Mouse (Mus musculus): ENCODE results near the gene Atp4b. TPM values are rescaled to one million over a fixed set of nuclear protein-coding genes. Genes with fewer than 3 reads are reported as not detected.

Atp4b gene
- not detected in 2 replicates for polyA plus RNA-seq (2014; fragmentation: Nextera tagmentation; extraction: Ambion mirVana)

DNA sequence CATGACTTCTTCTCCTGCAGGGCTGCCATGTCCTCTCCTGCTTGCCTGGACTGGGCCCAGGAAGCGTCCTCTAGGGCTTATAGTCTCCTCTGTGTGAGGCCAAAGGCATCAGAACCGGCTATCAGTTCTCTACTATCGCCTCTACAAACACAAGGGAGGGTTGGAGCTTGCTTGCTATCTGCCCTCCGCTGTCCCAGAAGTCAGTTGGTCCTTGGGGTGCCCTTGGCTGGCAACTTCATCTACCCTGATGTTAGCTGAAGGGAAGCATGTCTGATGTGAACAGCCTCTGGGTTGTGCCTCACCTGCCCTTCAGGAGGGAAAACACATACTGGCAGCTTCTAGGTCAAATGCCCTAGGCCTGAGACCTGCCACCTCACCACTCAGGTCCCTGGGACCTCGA, at the start of gene Atp4b:
Gene Atp4b (minus strand): TSS at position 101 of the 400 bp plus-strand sequence.
- no peaks in the 10 kb centered on the region for H3K36me3 ChIP-seq (ENCODE audit: control insufficient read depth, insufficient read depth, low read length)
- no peaks in the 10 kb centered on the region for H3K4me1 ChIP-seq (ENCODE audit: control insufficient read depth, insufficient read depth, low read length)
- 81% methylated on average over 5 of the region's 5 CpGs for WGBS
- DNase-seq (no peak), ATAC-seq (ENCODE audit: low FRiP score, low TSS enrichment) (no peak)
- H3K27ac ChIP-seq (replicated peaks; ENCODE audit: low read depth, low read length) = no peak within 1 kb of the TSS
- H3K27me3 ChIP-seq (ENCODE audit: control insufficient read depth, insufficient read depth, low read length) = no peaks in the 10 kb centered on the region
- no peak within 1 kb of the TSS for H3K4me2 ChIP-seq (ENCODE audit: low read length)
- H3K9me3 ChIP-seq (ENCODE audit: control insufficient read depth, low read length) = no peaks in the 10 kb centered on the region
- no peak within 1 kb of the TSS for H3K9ac ChIP-seq (replicated peaks; ENCODE audit: low read length)
- no peak within 1 kb of the TSS for H3K4me3 ChIP-seq (replicated peaks; ENCODE audit: low read depth, low read length)

DNA sequence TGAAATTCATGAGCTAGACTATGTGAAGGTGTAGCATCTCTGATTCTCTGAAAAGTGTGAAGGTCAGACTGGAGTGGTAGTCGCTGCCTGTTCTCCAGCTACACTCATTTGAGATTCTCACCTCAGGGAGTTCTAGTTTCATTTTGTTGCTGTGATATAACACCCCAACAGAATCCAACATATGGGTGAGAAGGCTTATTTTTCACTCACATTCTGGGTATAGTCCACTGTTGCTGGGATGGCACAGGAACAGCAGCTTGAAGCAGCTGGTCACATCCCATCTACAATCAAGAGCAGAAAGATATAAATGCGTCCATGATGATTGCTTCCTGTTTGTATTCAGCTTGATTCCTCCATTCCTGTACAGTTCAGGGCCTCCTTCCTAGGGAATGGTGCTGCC, 45.5 kb upstream of the Atp4b start:
- no peaks in the 10 kb centered on the region for H3K36me3 ChIP-seq (ENCODE audit: control insufficient read depth, insufficient read depth, low read length)
- WGBS = 95% methylated on average over 2 of the region's 2 CpGs
- no peak overlapping the region for H3K4me2 ChIP-seq (ENCODE audit: low read length)
- ATAC-seq (ENCODE audit: low FRiP score, low TSS enrichment) = no peak
- no peak for DNase-seq
- no peaks in the 10 kb centered on the region for H3K9me3 ChIP-seq (ENCODE audit: control insufficient read depth, low read length)
- no peaks in the 10 kb centered on the region for H3K27me3 ChIP-seq (ENCODE audit: control insufficient read depth, insufficient read depth, low read length)
- no peak overlapping the region for H3K4me3 ChIP-seq (replicated peaks; ENCODE audit: low read depth, low read length)
- no peak overlapping the region for H3K9ac ChIP-seq (replicated peaks; ENCODE audit: low read length)
- no peaks in the 10 kb centered on the region for H3K4me1 ChIP-seq (ENCODE audit: control insufficient read depth, insufficient read depth, low read length)
- H3K27ac ChIP-seq (replicated peaks; ENCODE audit: low read depth, low read length) = no peak overlapping the region

DNA sequence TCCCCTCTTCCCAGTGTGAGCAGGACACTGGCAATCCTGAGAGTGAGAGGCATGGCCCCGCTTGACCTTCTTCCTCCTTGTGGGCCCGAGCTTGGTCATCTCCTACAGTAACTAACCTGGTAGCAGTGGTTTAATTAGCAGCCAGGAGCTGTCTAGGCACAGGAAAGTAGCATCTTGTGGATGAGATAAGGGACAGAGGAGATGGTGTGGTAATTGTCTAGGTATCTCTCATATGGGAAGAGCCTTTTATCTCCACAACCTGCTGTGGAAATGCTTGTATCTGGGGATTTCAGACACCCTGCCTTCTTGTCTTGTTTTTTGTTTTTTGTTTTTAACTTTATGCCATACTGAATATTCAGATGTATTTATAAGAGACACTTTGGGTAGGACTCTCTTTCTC, 40.9 kb upstream of the Atp4b start:
- H3K9me3 ChIP-seq (ENCODE audit: control insufficient read depth, low read length) = no peaks in the 10 kb centered on the region
- H3K4me3 ChIP-seq (replicated peaks; ENCODE audit: low read depth, low read length) = no peak overlapping the region
- ATAC-seq (ENCODE audit: low FRiP score, low TSS enrichment) = no peak
- no peaks in the 10 kb centered on the region for H3K4me1 ChIP-seq (ENCODE audit: control insufficient read depth, insufficient read depth, low read length)
- H3K9ac ChIP-seq (replicated peaks; ENCODE audit: low read length) = no peak overlapping the region
- no peak for DNase-seq
- 0 out of 2 replicates have a peak, but pooled peaks cover 7% of the 10 kb centered on the region for H3K27me3 ChIP-seq (ENCODE audit: control insufficient read depth, insufficient read depth, low read length)
- WGBS = 81% methylated on average over 2 of the region's 2 CpGs
- no peaks in the 10 kb centered on the region for H3K36me3 ChIP-seq (ENCODE audit: control insufficient read depth, insufficient read depth, low read length)
- no peak overlapping the region for H3K4me2 ChIP-seq (ENCODE audit: low read length)
- H3K27ac ChIP-seq (replicated peaks; ENCODE audit: low read depth, low read length) = no peak overlapping the region

DNA sequence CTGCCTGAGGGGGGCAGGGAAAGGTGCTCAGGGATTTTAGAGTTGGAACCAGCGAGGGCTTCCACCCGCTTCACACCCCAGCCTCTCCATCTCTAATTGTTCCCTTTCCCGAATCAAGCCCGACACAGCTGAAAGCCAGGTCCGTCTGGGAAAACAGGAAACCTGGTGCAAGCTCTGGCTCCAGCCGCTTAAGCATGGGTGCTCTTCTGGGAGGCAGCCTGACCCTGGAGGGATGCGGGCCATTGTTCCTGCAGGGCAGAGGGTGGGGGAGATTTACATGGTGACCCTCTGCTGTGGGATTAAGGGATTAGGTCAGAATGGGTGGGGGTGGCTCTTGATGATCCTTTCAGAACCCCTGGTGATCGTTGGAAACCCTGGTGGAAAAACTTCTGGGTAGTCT, 39.4 kb upstream of the Atp4b start:
- Histone ChIP-seq H3K36me3 (ENCODE audit: control insufficient read depth, insufficient read depth, low read length) (no peaks in the 10 kb centered on the region), H3K27ac (replicated peaks; ENCODE audit: low read depth, low read length) (no peak overlapping the region), H3K4me1 (ENCODE audit: control insufficient read depth, insufficient read depth, low read length) (no peaks in the 10 kb centered on the region), H3K27me3 (ENCODE audit: control insufficient read depth, insufficient read depth, low read length) (0 out of 2 replicates have a peak, but pooled peaks cover 7% of the 10 kb centered on the region), H3K9me3 (ENCODE audit: control insufficient read depth, low read length) (no peaks in the 10 kb centered on the region), H3K4me2 (ENCODE audit: low read length) (no peak overlapping the region), H3K4me3 (replicated peaks; ENCODE audit: low read depth, low read length) (no peak overlapping the region), H3K9ac (replicated peaks; ENCODE audit: low read length) (no peak overlapping the region)
- ATAC-seq (ENCODE audit: low FRiP score, low TSS enrichment) (no peak), DNase-seq (no peak)
- 6% methylated on average over 8 of the region's 8 CpGs for WGBS

DNA sequence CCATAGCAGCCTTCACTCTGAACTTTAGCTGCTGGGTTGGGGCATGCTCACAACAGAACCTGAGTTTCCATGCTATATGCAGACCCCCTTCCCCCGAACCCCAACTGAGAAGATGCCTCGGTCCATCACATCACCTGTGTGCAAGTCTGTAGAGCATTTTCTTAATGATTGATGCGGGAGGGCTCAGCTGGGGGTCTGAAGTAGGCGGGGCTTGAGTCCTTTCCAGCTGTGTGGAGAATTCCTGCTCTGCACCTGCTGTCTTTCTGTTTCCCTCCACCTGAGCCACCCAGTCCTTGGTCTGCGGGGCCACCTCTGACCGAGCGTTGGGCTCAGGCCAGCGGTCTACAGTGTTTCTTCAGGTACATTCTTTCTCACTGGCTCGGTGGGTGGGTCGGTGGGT, 38.3 kb upstream of the Atp4b start, which contains the start of gene Tmem255b:
Gene Tmem255b (plus strand): TSS at position 301 of the 400 bp plus-strand sequence.
- no peaks in the 10 kb centered on the region for H3K4me1 ChIP-seq (ENCODE audit: control insufficient read depth, insufficient read depth, low read length)
- ATAC-seq (ENCODE audit: low FRiP score, low TSS enrichment) = no peak
- H3K4me2 ChIP-seq (ENCODE audit: low read length) = no peak within 1 kb of the TSS
- no peaks in the 10 kb centered on the region for H3K9me3 ChIP-seq (ENCODE audit: control insufficient read depth, low read length)
- H3K36me3 ChIP-seq (ENCODE audit: control insufficient read depth, insufficient read depth, low read length) = no peaks in the 10 kb centered on the region
- DNase-seq = no peak
- H3K27ac ChIP-seq (replicated peaks; ENCODE audit: low read depth, low read length) = no peak within 1 kb of the TSS
- no peak within 1 kb of the TSS for H3K9ac ChIP-seq (replicated peaks; ENCODE audit: low read length)
- 0 out of 2 replicates have a peak, but pooled peaks cover 7% of the 10 kb centered on the region for H3K27me3 ChIP-seq (ENCODE audit: control insufficient read depth, insufficient read depth, low read length)
- no peak within 1 kb of the TSS for H3K4me3 ChIP-seq (replicated peaks; ENCODE audit: low read depth, low read length)
- 16% methylated on average over 10 of the region's 10 CpGs for WGBS

DNA sequence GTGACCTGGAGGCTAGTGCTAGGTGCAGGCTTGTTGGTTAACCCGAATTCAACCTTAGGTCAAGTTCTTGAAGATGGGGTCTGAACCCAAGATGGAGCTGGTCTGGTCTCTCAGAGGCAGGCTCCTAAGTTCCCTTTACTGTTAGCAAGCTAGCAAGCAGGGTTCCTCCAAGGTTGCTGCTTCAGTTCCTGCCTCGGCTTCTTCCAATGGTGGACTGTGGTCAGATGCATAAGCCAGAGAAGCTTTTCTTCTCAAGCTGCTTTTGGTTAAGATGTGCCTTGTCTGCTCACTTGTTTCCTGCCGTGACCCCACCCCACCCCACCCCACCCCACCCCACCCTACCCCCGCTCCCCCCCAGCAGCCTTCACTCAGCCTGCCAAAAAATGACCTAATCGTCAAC, 36.5 kb upstream of the Atp4b start:
- H3K27ac ChIP-seq (replicated peaks; ENCODE audit: low read depth, low read length) = no peak overlapping the region
- no peaks in the 10 kb centered on the region for H3K4me1 ChIP-seq (ENCODE audit: control insufficient read depth, insufficient read depth, low read length)
- H3K4me3 ChIP-seq (replicated peaks; ENCODE audit: low read depth, low read length) = no peak overlapping the region
- no peaks in the 10 kb centered on the region for H3K9me3 ChIP-seq (ENCODE audit: control insufficient read depth, low read length)
- no peaks in the 10 kb centered on the region for H3K36me3 ChIP-seq (ENCODE audit: control insufficient read depth, insufficient read depth, low read length)
- ATAC-seq (ENCODE audit: low FRiP score, low TSS enrichment) = no peak
- DNase-seq = no peak
- WGBS = 77% methylated on average over 5 of the region's 5 CpGs
- no peak overlapping the region for H3K4me2 ChIP-seq (ENCODE audit: low read length)
- no peak overlapping the region for H3K9ac ChIP-seq (replicated peaks; ENCODE audit: low read length)
- H3K27me3 ChIP-seq (ENCODE audit: control insufficient read depth, insufficient read depth, low read length) = 0 out of 2 replicates have a peak, but pooled peaks cover 7% of the 10 kb centered on the region

DNA sequence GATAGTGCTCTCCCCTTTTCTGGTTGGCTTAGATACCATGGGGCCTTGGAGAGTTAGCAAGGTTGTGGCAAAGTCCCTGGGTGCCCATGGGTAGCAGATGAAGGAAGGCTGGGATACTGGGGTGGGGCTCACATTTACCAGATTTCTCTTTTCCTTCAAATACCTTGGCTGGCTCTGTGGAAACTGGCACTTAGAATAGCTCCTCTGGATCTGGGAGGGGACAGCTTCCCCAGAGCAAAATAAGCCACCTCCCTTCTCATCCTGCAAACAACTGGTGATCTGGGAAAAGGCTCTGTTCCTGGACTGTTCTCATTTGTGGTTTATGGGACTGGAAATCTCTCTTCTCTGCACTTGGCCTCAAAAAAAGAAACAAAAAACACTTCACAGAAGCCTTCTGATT, 34.2 kb upstream of the Atp4b start:
- no peak overlapping the region for H3K9ac ChIP-seq (replicated peaks; ENCODE audit: low read length)
- no peak overlapping the region for H3K27ac ChIP-seq (replicated peaks; ENCODE audit: low read depth, low read length)
- H3K4me2 ChIP-seq (ENCODE audit: low read length) = no peak overlapping the region
- H3K4me3 ChIP-seq (replicated peaks; ENCODE audit: low read depth, low read length) = no peak overlapping the region
- H3K27me3 ChIP-seq (ENCODE audit: control insufficient read depth, insufficient read depth, low read length) = 0 out of 2 replicates have a peak, but pooled peaks cover 7% of the 10 kb centered on the region
- no peaks in the 10 kb centered on the region for H3K9me3 ChIP-seq (ENCODE audit: control insufficient read depth, low read length)
- no peaks in the 10 kb centered on the region for H3K36me3 ChIP-seq (ENCODE audit: control insufficient read depth, insufficient read depth, low read length)
- DNase-seq = no peak
- no peak for ATAC-seq (ENCODE audit: low FRiP score, low TSS enrichment)
- H3K4me1 ChIP-seq (ENCODE audit: control insufficient read depth, insufficient read depth, low read length) = no peaks in the 10 kb centered on the region

DNA sequence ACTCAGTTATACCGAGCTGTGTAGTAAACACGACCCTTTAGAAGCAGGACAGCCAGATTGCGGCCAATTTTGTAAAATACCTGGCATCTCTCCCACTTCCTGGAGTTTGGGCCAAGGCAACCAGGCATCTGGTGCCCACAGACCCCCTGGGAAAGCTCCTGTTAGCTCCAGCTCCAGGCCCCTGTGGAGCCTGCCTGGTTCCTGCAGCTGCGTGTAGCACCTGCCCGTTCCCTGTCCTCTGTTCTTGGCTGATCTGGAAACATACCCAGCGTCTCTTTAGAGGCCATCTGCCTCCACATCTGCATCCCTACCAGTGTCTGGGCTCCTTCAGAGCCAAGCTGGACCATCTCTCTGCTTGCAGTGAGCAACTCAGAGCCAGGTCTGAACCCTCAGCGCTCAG, 33.8 kb upstream of the Atp4b start:
- H3K36me3 ChIP-seq (ENCODE audit: control insufficient read depth, insufficient read depth, low read length) = no peaks in the 10 kb centered on the region
- no peaks in the 10 kb centered on the region for H3K9me3 ChIP-seq (ENCODE audit: control insufficient read depth, low read length)
- no peak overlapping the region for H3K27ac ChIP-seq (replicated peaks; ENCODE audit: low read depth, low read length)
- no peak overlapping the region for H3K4me3 ChIP-seq (replicated peaks; ENCODE audit: low read depth, low read length)
- H3K9ac ChIP-seq (replicated peaks; ENCODE audit: low read length) = no peak overlapping the region
- WGBS = 83% methylated on average over 7 of the region's 7 CpGs
- DNase-seq (no peak), ATAC-seq (ENCODE audit: low FRiP score, low TSS enrichment) (no peak)
- H3K4me2 ChIP-seq (ENCODE audit: low read length) = no peak overlapping the region
- H3K27me3 ChIP-seq (ENCODE audit: control insufficient read depth, insufficient read depth, low read length) = 0 out of 2 replicates have a peak, but pooled peaks cover 7% of the 10 kb centered on the region
- no peaks in the 10 kb centered on the region for H3K4me1 ChIP-seq (ENCODE audit: control insufficient read depth, insufficient read depth, low read length)

DNA sequence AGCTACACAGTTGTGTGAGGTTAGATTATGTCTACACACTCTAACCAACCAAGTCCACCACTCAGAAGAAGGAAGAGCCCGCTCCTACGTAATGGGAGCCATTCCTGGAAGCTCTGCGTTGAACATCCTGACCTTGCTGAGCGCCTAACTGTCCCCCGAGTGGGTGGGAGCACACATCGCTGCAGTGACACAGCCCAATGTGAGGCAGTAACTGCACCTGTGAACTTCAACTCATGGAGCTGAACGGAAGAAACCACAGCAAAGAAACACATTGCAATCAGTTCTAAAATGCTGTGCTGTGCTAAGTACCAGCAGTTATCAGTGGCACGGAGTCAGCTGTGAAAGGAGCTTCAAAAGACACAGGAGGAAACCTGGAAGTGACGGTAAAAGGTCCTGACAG, 31.5 kb upstream of the Atp4b start:
- H3K9me3 ChIP-seq (ENCODE audit: control insufficient read depth, low read length) = no peaks in the 10 kb centered on the region
- H3K27ac ChIP-seq (replicated peaks; ENCODE audit: low read depth, low read length) = no peak overlapping the region
- no peaks in the 10 kb centered on the region for H3K36me3 ChIP-seq (ENCODE audit: control insufficient read depth, insufficient read depth, low read length)
- H3K4me1 ChIP-seq (ENCODE audit: control insufficient read depth, insufficient read depth, low read length) = no peaks in the 10 kb centered on the region
- H3K9ac ChIP-seq (replicated peaks; ENCODE audit: low read length) = no peak overlapping the region
- no peak overlapping the region for H3K4me3 ChIP-seq (replicated peaks; ENCODE audit: low read depth, low read length)
- no peaks in the 10 kb centered on the region for H3K27me3 ChIP-seq (ENCODE audit: control insufficient read depth, insufficient read depth, low read length)
- DNase-seq (no peak), ATAC-seq (ENCODE audit: low FRiP score, low TSS enrichment) (no peak)
- WGBS = 86% methylated on average over 9 of the region's 9 CpGs
- no peak overlapping the region for H3K4me2 ChIP-seq (ENCODE audit: low read length)

All from midbrain, embryonic 14.5 days (tissue).